Mouse (Mus musculus): ENCODE measurements around the gene Nfam1. TPM values are rescaled to one million over a fixed set of nuclear protein-coding genes. Genes with fewer than 3 reads are reported as not detected.

The Nfam1 gene
- total RNA-seq (2012; rRNA removed) (0.04 and 0.25 TPM in 2 replicates), total RNA-seq (2014; rRNA removed) (0.20 and 0.23 TPM in 2 replicates), polyA plus RNA-seq (2012; ENCODE audit: insufficient read length, low read depth) (0.74 and 0.81 TPM in 2 replicates)

DNA sequence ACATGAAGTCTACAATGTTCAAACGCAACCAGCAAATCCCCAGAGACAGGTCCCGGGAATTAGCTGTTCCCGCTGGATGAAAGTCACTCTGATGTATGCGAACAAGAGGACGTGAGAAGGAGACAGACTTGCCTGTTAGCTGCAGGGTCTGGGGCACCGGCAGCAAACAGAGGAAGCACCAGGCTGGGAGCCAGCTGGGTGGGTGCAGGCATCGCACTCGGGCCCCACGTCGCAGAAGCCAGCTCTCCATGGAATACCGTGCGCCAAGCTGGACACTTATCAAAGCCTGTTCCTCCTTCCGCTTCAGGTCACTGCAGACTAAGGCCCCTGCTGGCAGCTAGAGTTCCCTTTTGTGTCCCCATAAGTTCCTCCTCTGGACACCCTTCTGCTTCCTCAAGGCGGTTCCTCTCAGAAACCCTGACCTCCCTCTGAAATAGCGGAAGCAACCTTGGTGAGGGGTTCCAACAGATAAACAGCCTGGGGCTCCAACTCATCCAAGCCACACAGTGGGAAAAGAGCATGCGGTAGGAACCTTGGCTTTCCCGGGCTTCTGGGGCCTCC is at the start of gene Nfam1:
Gene Nfam1, minus strand, starts transcription at position 326 of the 561 bp plus-strand sequence.
- H3K27me3 ChIP-seq (replicated peaks): no peaks in the 10 kb centered on the region
- dilution Hi-C loops (cut with MboI; ENCODE audit: extremely low pct_ligation_motif_present, extremely low pct_unique_long_range_greater_than_20kb, low sequenced_read_pairs) (no loop called here), in situ Hi-C loops (cut with MboI; ENCODE audit: low pct_ligation_motif_present, low pct_unique_long_range_greater_than_20kb, low sequenced_read_pairs) (no loop called here)
- peaks cover 14 to 63% of the 10 kb centered on the region in 2 experiments for H3K4me1 ChIP-seq (ENCODE audit: control insufficient read depth in 1 of 2, insufficient read depth in 2 of 2)
- H3K27ac ChIP-seq (ENCODE audit: insufficient read depth, low read depth): no peak within 1 kb of the TSS
- no peak within 1 kb of the TSS for H3K9ac ChIP-seq (ENCODE audit: insufficient read depth, low read depth)
- H3K9me3 ChIP-seq (replicated peaks; ENCODE audit: low read length): no peaks in the 10 kb centered on the region
- no peak for DNase-seq (ENCODE audit: extremely low read depth)
- H3K79me2 ChIP-seq (replicated peaks; ENCODE audit: control insufficient read depth, extremely low read depth, insufficient read depth, poor library complexity, severe bottlenecking): no peaks in the 10 kb centered on the region
- H3K4me2 ChIP-seq (ENCODE audit: insufficient read depth, low read depth, poor library complexity, severe bottlenecking): no peak within 1 kb of the TSS
- H3K4me3 ChIP-seq (replicated peaks in 1 of 3; ENCODE audit: low read depth in 2 of 3, low read length in 2 of 3, poor library complexity in 1 of 3): no peak within 1 kb of the TSS
- TF ChIP-seq ELF1 (IDR thresholded peaks at IDR 0.05; ENCODE audit: low read depth, low read length) (no peak), PAX5 (IDR thresholded peaks at IDR 0.05; ENCODE audit: low read length) (no peak), NELFE (IDR thresholded peaks at IDR 0.05; ENCODE audit: low read depth, low read length) (no peak), KAT2A (IDR thresholded peaks at IDR 0.05; ENCODE audit: insufficient replicate concordance, low read length) (no peak), MXI1 (IDR thresholded peaks at IDR 0.05; ENCODE audit: low read depth, low read length) (no peak), SIN3A (IDR thresholded peaks at IDR 0.05; ENCODE audit: low read length) (no peak), POLR2A (IDR thresholded peaks at IDR 0.05; ENCODE audit: low read depth, low read length) (no peak), POLR2AphosphoS2 (IDR thresholded peaks at IDR 0.05; ENCODE audit: low read depth, low read length) (no peak), JUN (IDR thresholded peaks at IDR 0.05; ENCODE audit: insufficient read depth, low read depth, low read length) (no peak), ZMIZ1 (IDR thresholded peaks at IDR 0.05; ENCODE audit: low read depth, low read length) (no peak), MAX (IDR thresholded peaks at IDR 0.05; ENCODE audit: low read length) (no peak), TBP (conservative IDR thresholded peaks at IDR 0.05; ENCODE audit: low read depth, low read length) (no peak), ZNF384 (IDR thresholded peaks at IDR 0.05; ENCODE audit: low read depth, low read length) (no peak), CHD1 (IDR thresholded peaks at IDR 0.05; ENCODE audit: low read depth, low read length) (no peak)
- H3K36me3 ChIP-seq (replicated peaks in 1 of 2; ENCODE audit: control insufficient read depth in 1 of 2, insufficient read depth in 1 of 2, low read length in 1 of 2): no peaks in the 10 kb centered on the region

DNA sequence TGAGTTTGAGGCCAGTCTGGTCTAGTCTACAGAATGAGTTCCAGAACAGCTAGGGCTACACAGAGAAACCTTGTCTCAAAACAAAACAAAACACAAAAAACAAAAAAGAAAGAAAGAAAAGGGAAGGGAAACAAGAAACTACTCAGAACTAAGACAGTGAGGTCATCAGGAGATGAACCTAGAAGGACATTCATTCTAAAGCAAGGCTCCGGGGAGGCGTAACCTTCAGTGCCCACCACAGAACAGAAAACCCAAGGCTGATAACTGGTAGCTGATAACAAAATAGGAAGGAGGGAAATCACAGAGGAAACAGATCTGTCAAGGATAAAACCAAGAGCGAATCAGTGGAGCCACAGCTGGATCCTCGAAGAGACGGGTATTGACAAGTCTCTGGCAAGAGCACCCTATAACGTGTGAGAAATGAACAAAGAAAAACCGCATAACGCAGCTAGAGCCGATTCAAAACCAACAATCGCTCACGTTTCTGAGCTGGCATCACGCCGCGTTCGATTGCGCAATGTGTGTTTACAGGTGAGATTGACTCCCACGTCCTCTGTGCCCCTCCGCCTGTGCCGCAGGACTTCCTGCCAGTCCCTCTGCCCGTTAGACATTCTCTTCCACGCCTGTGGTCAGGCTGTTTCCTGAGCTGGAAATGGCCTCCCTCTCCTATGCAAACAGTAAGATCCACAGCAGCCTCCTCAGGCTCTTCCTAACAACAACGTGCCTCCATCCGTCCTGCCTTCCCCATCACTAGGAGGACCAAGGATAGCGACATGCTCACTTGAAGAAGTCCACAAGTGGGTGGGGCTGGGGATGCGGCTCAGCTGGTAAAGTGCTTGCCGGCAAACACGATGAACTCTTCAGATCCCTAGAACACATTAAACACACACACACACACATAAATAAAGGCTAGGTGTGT is 42.8 kb upstream of the Nfam1 start:
- H3K4me3 ChIP-seq (replicated peaks in 1 of 3; ENCODE audit: low read depth in 2 of 3, low read length in 2 of 3, poor library complexity in 1 of 3): no peak overlapping the region
- in situ Hi-C loops (cut with MboI; ENCODE audit: low pct_ligation_motif_present, low pct_unique_long_range_greater_than_20kb, low sequenced_read_pairs): loop anchor here (25.0 kb wide), 1 partner anchor 814 kb away; the partner anchor contains the start of genes 1500009C09Rik and Sept3

More for the DNA sequence above, 42.8 kb upstream of the Nfam1 start:
- dilution Hi-C loops (cut with MboI; ENCODE audit: extremely low pct_ligation_motif_present, extremely low pct_unique_long_range_greater_than_20kb, low sequenced_read_pairs): no loop called here
- no peak overlapping the region for H3K9ac ChIP-seq (ENCODE audit: insufficient read depth, low read depth)
- H3K4me1 ChIP-seq (ENCODE audit: control insufficient read depth in 1 of 2, insufficient read depth in 2 of 2): peaks cover 5 to 35% of the 10 kb centered on the region in 2 experiments
- DNase-seq (ENCODE audit: extremely low read depth): no peak
- no peaks in the 10 kb centered on the region for H3K27me3 ChIP-seq (replicated peaks)
- no peak overlapping the region for H3K27ac ChIP-seq (ENCODE audit: insufficient read depth, low read depth)
- no peaks in the 10 kb centered on the region for H3K36me3 ChIP-seq (replicated peaks in 1 of 2; ENCODE audit: control insufficient read depth in 1 of 2, insufficient read depth in 1 of 2, low read length in 1 of 2)
- H3K4me2 ChIP-seq (ENCODE audit: insufficient read depth, low read depth, poor library complexity, severe bottlenecking): no peak overlapping the region; the same call in 1 of the 2 replicates
- TF ChIP-seq RCOR1 (conservative IDR thresholded peaks at IDR 0.05; ENCODE audit: low read depth, low read length): no peak
- TF ChIP-seq JUN (IDR thresholded peaks at IDR 0.05; ENCODE audit: insufficient read depth, low read depth, low read length): peak; percentile 63; the same call in 1 of the 2 replicates
- TF ChIP-seq EP300 (IDR thresholded peaks at IDR 0.05; ENCODE audit: low read length): peak; percentile 62; the same call in 1 of the 2 replicates
- TF ChIP-seq SMC3 (IDR thresholded peaks at IDR 0.05; ENCODE audit: low read depth, low read length): no peak
- TF ChIP-seq JUND (conservative IDR thresholded peaks at IDR 0.05; ENCODE audit: low read depth, low read length): peak; percentile 10; the same call in 1 of the 2 replicates
- no peak for TF ChIP-seq ZC3H11A (IDR thresholded peaks at IDR 0.05; ENCODE audit: low read depth, low read length)
- TF ChIP-seq IRF4 (IDR thresholded peaks at IDR 0.05; ENCODE audit: low read depth, low read length): peak; percentile 44; the same call in 1 of the 2 replicates
- TF ChIP-seq ZMIZ1 (IDR thresholded peaks at IDR 0.05; ENCODE audit: low read depth, low read length): no peak
- no peak for TF ChIP-seq MXI1 (IDR thresholded peaks at IDR 0.05; ENCODE audit: low read depth, low read length)
- no peak for TF ChIP-seq MAFK (IDR thresholded peaks at IDR 0.05; ENCODE audit: insufficient replicate concordance, low read length)
- TF ChIP-seq RAD21 (IDR thresholded peaks at IDR 0.05; ENCODE audit: low read depth, low read length): no peak
- TF ChIP-seq CHD1 (IDR thresholded peaks at IDR 0.05; ENCODE audit: low read depth, low read length): no peak
- TF ChIP-seq BHLHE40 (IDR thresholded peaks at IDR 0.05; ENCODE audit: low read depth, low read length): peak; percentile 54
- no peak for TF ChIP-seq SIN3A (IDR thresholded peaks at IDR 0.05; ENCODE audit: low read length)
- no peaks in the 10 kb centered on the region for H3K79me2 ChIP-seq (replicated peaks; ENCODE audit: control insufficient read depth, extremely low read depth, insufficient read depth, poor library complexity, severe bottlenecking)
- H3K9me3 ChIP-seq (replicated peaks; ENCODE audit: low read length): peaks cover 8% of the 10 kb centered on the region
